Mouse (Mus musculus): ENCODE data around the gene Dus3l. TPM values are rescaled to one million over a fixed set of nuclear protein-coding genes. Genes with fewer than 3 reads are reported as not detected.
A peak's percentile ranks its signal among the peaks of the same experiment; 100 is the strongest.

The Dus3l gene
- polyA plus RNA-seq, 1 experiment from 2014 or later, result 104 TPM

GRCm38 (mm10) chr17:56808518-56808917 is 44.0 kb downstream of the Dus3l start:
- no peak overlapping the region for H3K4me3 ChIP-seq
- no peak overlapping the region for H3K27ac ChIP-seq
- H3K27me3 ChIP-seq (replicated peaks), result no peaks in the 10 kb centered on the region
- peaks cover 17% of the 10 kb centered on the region for H3K4me1 ChIP-seq
- no peaks in the 10 kb centered on the region for H3K36me3 ChIP-seq (replicated peaks)
- H3K4me2 ChIP-seq, result no peak overlapping the region
- WGBS, result 8% methylated on average over 9 of the region's 9 CpGs
- H3K9ac ChIP-seq, result no peak overlapping the region
- peak; percentile 86 for ATAC-seq (replicated peaks)
- no peaks in the 10 kb centered on the region for H3K9me3 ChIP-seq

GRCm38 (mm10) chr17:56810245-56810644 is 45.7 kb downstream of the Dus3l start:
- no peak overlapping the region for H3K9ac ChIP-seq
- no peaks in the 10 kb centered on the region for H3K27me3 ChIP-seq (replicated peaks)
- H3K36me3 ChIP-seq (replicated peaks), result no peaks in the 10 kb centered on the region
- H3K27ac ChIP-seq, result peak overlapping the region; percentile 65
- 2% methylated on average over 3 of the region's 3 CpGs for WGBS
- H3K4me1 ChIP-seq, result peaks cover 34% of the 10 kb centered on the region
- H3K4me3 ChIP-seq, result no peak overlapping the region
- no peak overlapping the region for H3K4me2 ChIP-seq
- no peaks in the 10 kb centered on the region for H3K9me3 ChIP-seq
- peak; percentile 19; the same call in 1 of the 2 replicates for ATAC-seq (replicated peaks)

GRCm38 (mm10) chr17:56814316-56815056 is 49.9 kb downstream of the Dus3l start:
- H3K4me1 ChIP-seq, result peaks cover 40% of the 10 kb centered on the region
- 3% methylated on average over 24 of the region's 24 CpGs for WGBS
- peak overlapping the region; percentile 18 for H3K4me3 ChIP-seq

GRCm38 (mm10) chr17:56815057-56815345 is 50.4 kb downstream of the Dus3l start:
- peaks cover 36% of the 10 kb centered on the region for H3K4me1 ChIP-seq
- peak overlapping the region; percentile 44 for H3K4me2 ChIP-seq
- no peak overlapping the region for H3K9ac ChIP-seq
- no peaks in the 10 kb centered on the region for H3K9me3 ChIP-seq
- 35% methylated on average over 3 of the region's 3 CpGs for WGBS
- ATAC-seq (replicated peaks), result peak; percentile 12
- no peak overlapping the region for H3K4me3 ChIP-seq
- H3K27ac ChIP-seq, result peak overlapping the region; percentile 87
- H3K27me3 ChIP-seq (replicated peaks), result no peaks in the 10 kb centered on the region
- H3K36me3 ChIP-seq (replicated peaks), result no peaks in the 10 kb centered on the region

More at GRCm38 (mm10) chr17:56814316-56815056, 49.9 kb downstream of the Dus3l start:
- peak overlapping the region; percentile 27; the same call in 1 of the 2 replicates for H3K9ac ChIP-seq
- peak overlapping the region; percentile 87 for H3K27ac ChIP-seq
- peak; percentile 84 for ATAC-seq (replicated peaks)
- H3K9me3 ChIP-seq, result no peaks in the 10 kb centered on the region
- peak overlapping the region; percentile 44 for H3K4me2 ChIP-seq
- no peaks in the 10 kb centered on the region for H3K27me3 ChIP-seq (replicated peaks)
- no peaks in the 10 kb centered on the region for H3K36me3 ChIP-seq (replicated peaks)

GRCm38 (mm10) chr17:56818067-56818636 is 53.6 kb downstream of the Dus3l start:
- no peaks in the 10 kb centered on the region for H3K27me3 ChIP-seq (replicated peaks)
- H3K36me3 ChIP-seq (replicated peaks), result no peaks in the 10 kb centered on the region
- ATAC-seq (replicated peaks), result no peak
- 41% methylated on average over 11 of the region's 11 CpGs for WGBS
- no peak overlapping the region for H3K9ac ChIP-seq
- no peaks in the 10 kb centered on the region for H3K9me3 ChIP-seq
- H3K4me2 ChIP-seq, result no peak overlapping the region
- peaks cover 25% of the 10 kb centered on the region for H3K4me1 ChIP-seq
- H3K27ac ChIP-seq, result no peak overlapping the region
- no peak overlapping the region for H3K4me3 ChIP-seq

GRCm38 (mm10) chr17:56819032-56819545 is 54.5 kb downstream of the Dus3l start:
- Histone ChIP-seq H3K9me3 (no peaks in the 10 kb centered on the region), H3K27ac (0 out of 2 replicates have a peak overlapping the region, but pooled peaks have one; percentile 4), H3K4me1 (peaks cover 18% of the 10 kb centered on the region), H3K4me2 (no peak overlapping the region), H3K27me3 (replicated peaks) (no peaks in the 10 kb centered on the region), H3K4me3 (no peak overlapping the region), H3K9ac (no peak overlapping the region), H3K36me3 (replicated peaks) (no peaks in the 10 kb centered on the region)
- ATAC-seq (replicated peaks), result no peak
- 66% methylated on average over 6 of the region's 6 CpGs for WGBS

Other genes starting within 250 kb of the Dus3l start
- gene Gm20219, start 210.4 kb upstream of the Dus3l start, polyA plus RNA-seq (2015; fragmentation: Nextera tagmentation; extraction: Ambion mirVana), result 1.4 and 2.0 TPM in 2 replicates
- gene Safb2, start 180.2 kb upstream of the Dus3l start, polyA plus RNA-seq (2015; fragmentation: Nextera tagmentation; extraction: Ambion mirVana), result 78.4 and 86.1 TPM in 2 replicates
- 120 and 129 TPM in 2 replicates for gene Safb, start 179.9 kb upstream of the Dus3l start, polyA plus RNA-seq (2015; fragmentation: Nextera tagmentation; extraction: Ambion mirVana)
- 169 and 175 TPM in 2 replicates for gene 2410015M20Rik, start 155.0 kb upstream of the Dus3l start, polyA plus RNA-seq (2015; fragmentation: Nextera tagmentation; extraction: Ambion mirVana)
- gene Rpl36, start 151.3 kb upstream of the Dus3l start, polyA plus RNA-seq (2015; fragmentation: Nextera tagmentation; extraction: Ambion mirVana), result 917 and 926 TPM in 2 replicates
- 48.9 and 52.9 TPM in 2 replicates for gene Lonp1, start 137.9 kb upstream of the Dus3l start, polyA plus RNA-seq (2015; fragmentation: Nextera tagmentation; extraction: Ambion mirVana)
- 2.3 and 2.5 TPM in 2 replicates for gene Catsperd, start 136.6 kb upstream of the Dus3l start, polyA plus RNA-seq (2015; fragmentation: Nextera tagmentation; extraction: Ambion mirVana)
- 109 and 116 TPM in 2 replicates for gene Ranbp3, start 91.5 kb upstream of the Dus3l start, polyA plus RNA-seq (2015; fragmentation: Nextera tagmentation; extraction: Ambion mirVana)
- 516 and 531 TPM in 2 replicates for gene Ndufa11, start 47.0 kb upstream of the Dus3l start, polyA plus RNA-seq (2015; fragmentation: Nextera tagmentation; extraction: Ambion mirVana)
- gene Vmac, start 46.7 kb upstream of the Dus3l start, polyA plus RNA-seq (2015; fragmentation: Nextera tagmentation; extraction: Ambion mirVana), result 15.5 and 18.2 TPM in 2 replicates
- gene Nrtn, start 7.2 kb upstream of the Dus3l start, polyA plus RNA-seq (2015; fragmentation: Nextera tagmentation; extraction: Ambion mirVana), result 4.1 and 4.6 TPM in 2 replicates
- 1.4 TPM in 2 replicates for gene Prr22, start 5.5 kb downstream of the Dus3l start, polyA plus RNA-seq (2015; fragmentation: Nextera tagmentation; extraction: Ambion mirVana)
- gene Rfx2, start 66.3 kb downstream of the Dus3l start, polyA plus RNA-seq (2015; fragmentation: Nextera tagmentation; extraction: Ambion mirVana), result 5.4 and 6.0 TPM in 2 replicates
- gene Acsbg2, start 109.7 kb downstream of the Dus3l start, polyA plus RNA-seq (2015; fragmentation: Nextera tagmentation; extraction: Ambion mirVana), result not detected in 2 replicates
- gene 1700061G19Rik, start 110.7 kb downstream of the Dus3l start, polyA plus RNA-seq (2015; fragmentation: Nextera tagmentation; extraction: Ambion mirVana), result 0.37 and 0.49 TPM in 2 replicates
- gene Mllt1, start 170.7 kb downstream of the Dus3l start, polyA plus RNA-seq (2015; fragmentation: Nextera tagmentation; extraction: Ambion mirVana), result 103 and 106 TPM in 2 replicates
- not detected in 2 replicates for gene Acer1, start 217.4 kb downstream of the Dus3l start, polyA plus RNA-seq (2015; fragmentation: Nextera tagmentation; extraction: Ambion mirVana)
- gene Clpp, start 225.5 kb downstream of the Dus3l start, polyA plus RNA-seq (2015; fragmentation: Nextera tagmentation; extraction: Ambion mirVana), result 180 and 188 TPM in 2 replicates
- gene Alkbh7, start 232.6 kb downstream of the Dus3l start, polyA plus RNA-seq (2015; fragmentation: Nextera tagmentation; extraction: Ambion mirVana), result 53.2 and 57.1 TPM in 2 replicates
- 0.68 and 0.83 TPM in 2 replicates for gene Pspn, start 235.3 kb downstream of the Dus3l start, polyA plus RNA-seq (2015; fragmentation: Nextera tagmentation; extraction: Ambion mirVana)
- gene Gtf2f1, start 246.5 kb downstream of the Dus3l start, polyA plus RNA-seq (2015; fragmentation: Nextera tagmentation; extraction: Ambion mirVana), result 76.8 TPM in 2 replicates
- gene Gm17949, start 246.7 kb downstream of the Dus3l start, polyA plus RNA-seq (2015; fragmentation: Nextera tagmentation; extraction: Ambion mirVana), result 0.43 and 0.73 TPM in 2 replicates

Measured in midbrain, embryonic 15.5 days (tissue).